Mouse (Mus musculus) c-Kit-negative CD71-positive TER-119-positive erythroid progenitor cells, embryonic 14.5 days (primary cell): ENCODE measurements around the gene Acsl4.

ENCODE experiments used
- DNase-seq: peaks from one replicate; pipeline ENCODE4 v3.0.0-alpha.2; 2013; ENCODE audit warnings: low read depth, low spot score

Acsl4 gene

DNA sequence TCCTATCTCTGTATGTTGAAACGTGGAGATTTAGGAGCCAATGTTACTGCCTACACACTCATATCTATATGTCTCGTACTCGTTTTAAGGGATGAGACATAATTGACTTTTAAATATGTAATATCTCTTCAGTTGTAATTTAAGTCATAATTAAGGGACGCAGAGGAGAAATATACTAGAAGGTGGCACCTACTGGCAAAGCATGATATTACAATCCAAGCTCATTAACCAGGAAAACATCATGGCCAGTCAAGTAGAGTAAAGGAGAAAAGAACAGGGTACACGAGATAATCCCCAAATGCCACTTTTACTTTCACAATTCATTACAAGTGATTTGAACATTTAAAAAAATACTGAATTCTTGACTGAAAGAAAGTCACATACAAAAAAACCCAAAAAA lies 31.9 kb downstream of the Acsl4 start:
- DNase-seq: peak; percentile 33

DNA sequence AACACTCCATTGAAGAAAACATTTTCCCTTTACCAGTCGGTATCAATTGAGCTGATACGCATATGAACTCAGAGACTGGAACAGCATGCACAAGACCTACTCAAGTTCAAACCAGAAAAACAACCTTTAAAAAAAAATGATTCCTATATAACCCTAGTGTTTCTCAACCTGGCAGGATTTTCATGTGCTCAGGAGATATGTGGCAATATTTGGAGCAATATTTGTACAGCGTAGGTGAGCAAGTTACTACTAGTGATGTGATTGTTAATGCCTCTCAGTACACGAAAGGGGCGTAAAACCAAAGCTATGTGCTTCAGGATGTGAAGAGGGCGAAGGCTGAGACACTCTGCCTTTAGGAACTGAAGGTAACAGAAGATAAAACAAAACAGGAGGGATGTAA lies 54.1 kb downstream of the Acsl4 start:
- no peak for DNase-seq

DNA sequence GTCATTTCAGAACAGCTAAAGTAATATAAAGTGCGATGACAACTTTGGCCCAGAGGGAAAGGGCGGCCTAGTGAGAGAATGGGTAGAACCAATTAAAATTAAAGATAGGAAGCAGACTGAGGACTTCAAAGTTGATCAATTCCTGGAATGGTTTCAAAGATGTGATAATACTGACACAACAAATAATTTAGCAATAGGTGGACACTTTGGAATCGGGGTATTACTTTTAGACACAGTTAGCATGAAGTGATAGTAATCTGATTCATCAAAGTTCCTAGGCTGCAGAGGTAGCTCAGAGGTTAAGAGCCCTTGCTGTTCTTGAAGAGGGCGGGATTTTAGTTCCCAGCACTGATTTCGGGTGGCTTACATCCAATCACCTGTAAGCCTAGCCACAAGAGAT lies 54.8 kb downstream of the Acsl4 start:
- DNase-seq: no peak

DNA sequence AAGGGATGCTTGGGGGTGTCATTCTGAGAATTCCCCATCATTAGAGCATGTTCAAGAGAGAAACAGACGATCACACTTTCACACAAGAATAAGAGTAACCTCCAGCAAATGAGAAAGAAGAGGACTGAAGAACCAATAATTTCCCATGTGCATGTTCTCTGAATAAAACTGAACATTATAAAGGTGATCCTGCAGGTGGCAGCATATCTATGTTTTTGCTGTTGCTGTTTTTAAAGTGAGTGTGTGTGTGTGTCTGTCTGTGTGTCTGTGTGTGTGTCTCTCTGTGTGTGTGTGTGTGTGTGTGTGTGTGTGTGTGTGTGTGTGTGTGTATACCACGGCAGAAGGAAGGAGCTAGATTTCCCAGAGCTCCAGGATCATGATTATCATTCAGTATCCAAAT lies 64.6 kb downstream of the Acsl4 start:
- no peak for DNase-seq

GRCm38 (mm10) chrX:142316106-142316505 lies 74.2 kb downstream of the Acsl4 start:
- DNase-seq: no peak

DNA sequence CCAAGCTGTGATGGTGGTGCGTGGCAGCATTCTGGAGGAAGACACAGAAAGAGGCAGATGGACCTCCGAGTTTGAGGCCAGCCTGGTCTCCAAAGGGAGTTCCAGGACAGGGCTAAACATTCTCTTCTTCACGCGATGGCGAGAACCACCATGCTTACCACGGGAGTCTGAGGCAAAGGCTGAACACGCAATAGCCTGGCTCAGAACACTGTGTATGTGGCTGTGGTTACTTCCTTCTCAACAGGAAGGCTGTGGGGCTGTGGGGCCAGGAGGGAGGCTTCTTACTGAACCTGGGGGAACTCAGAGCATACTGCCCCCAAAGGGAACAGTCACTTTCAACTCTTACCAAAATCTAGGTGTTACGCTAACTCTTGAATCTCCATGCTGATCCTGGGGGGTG lies 75.1 kb downstream of the Acsl4 start:
- DNase-seq: no peak

- DNase-seq: peak; percentile 29
Observed at GRCm38 (mm10) chrX:142314307-142315024, 75.9 kb downstream of the Acsl4 start.

DNA sequence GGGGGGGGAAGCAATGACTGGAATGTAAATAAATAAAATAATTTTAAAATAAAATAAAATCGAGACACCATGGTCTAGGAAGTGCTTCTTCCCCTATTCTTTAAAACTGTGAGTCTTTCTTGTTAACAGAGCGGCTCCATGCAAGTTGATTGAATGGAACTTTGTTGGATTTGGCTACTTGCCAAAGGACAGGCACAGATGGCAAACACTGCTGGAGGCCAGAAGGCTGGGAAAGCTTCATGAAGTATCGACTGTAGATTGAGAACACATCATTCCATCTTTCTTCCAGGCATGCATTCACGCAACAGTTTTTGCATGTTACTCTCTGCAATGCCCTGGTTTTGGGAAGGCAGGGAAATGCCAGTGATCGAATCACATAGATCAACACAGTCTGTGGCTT lies 79.9 kb downstream of the Acsl4 start:
- DNase-seq: no peak

GRCm38 (mm10) chrX:142305869-142306581 lies 84.3 kb downstream of the Acsl4 start, which contains the start of gene Kcne1l:
Gene Kcne1l (minus strand): TSS chrX:142306294.
- no peak for DNase-seq

DNA sequence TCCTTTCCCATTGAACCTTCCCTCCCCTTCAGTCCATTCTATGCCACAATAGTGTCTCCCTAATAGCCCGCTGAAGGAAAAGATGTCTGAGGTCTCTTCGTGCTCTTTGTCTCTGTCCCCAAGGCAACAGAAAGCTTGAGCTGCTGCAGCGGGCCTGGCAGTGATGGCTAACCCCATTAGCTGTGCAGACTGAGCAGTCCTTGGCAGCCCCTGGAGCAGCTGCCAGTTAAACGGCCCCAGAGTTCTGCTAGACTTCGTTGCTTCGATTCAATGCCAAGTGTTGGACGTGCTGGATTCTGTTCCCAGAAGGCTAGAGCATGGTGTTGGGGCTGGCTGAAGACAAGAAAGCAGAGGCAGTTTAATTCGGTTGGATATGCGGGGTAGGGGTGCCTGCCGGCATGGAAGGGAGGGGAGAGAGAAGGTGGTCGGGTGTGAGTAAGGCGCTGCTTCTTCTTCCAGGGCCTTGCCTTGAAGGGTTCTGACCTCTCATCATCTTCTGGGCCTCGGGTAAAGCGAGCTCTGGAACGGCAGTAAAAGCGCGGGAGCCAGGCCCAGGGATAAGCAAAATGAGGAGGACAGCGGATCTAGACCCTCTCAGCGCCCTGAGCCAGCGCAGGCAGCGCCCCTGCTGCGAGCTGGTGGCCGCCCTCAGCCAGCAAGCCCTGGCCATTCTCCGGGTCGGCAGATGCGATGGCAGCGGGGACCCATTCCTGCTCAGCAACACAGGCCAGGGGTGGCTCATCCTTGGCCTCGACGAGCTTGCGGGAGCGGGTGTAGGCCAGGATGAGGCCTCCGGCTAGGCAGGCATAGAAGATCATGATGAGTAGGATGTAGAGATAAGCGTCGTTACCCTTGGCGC lies 85.1 kb downstream of the Acsl4 start:
- no peak for DNase-seq

- no peak for DNase-seq
Observed at GRCm38 (mm10) chrX:142304592-142304991, 85.7 kb downstream of the Acsl4 start.

- DNase-seq: no peak
Observed at GRCm38 (mm10) chrX:142303456-142303855, 86.9 kb downstream of the Acsl4 start.

DNA sequence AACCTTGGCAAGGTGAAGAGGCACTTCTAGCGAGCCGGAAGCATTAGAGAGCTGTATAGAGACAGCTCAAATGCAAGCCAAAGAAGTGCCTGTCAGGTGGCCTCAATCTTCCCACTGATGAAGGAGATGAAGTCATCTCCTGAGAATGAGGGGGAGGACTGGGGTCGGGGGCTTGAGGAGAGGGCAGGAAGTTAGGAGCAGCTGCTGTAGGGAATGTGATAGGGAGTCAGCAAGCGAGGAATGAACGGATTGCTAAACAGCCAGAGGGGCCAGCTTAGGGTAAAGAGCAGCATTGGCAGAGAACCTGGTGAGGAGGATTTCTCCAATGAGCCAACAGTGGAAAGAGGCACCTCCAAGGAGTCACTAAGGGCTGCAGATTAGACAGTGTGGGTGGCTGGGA lies 104.4 kb downstream of the Acsl4 start:
- no peak for DNase-seq

- DNase-seq: no peak
Observed at GRCm38 (mm10) chrX:142276573-142276972, 113.8 kb downstream of the Acsl4 start.

- no peak for DNase-seq
Observed at GRCm38 (mm10) chrX:142276031-142276430, 114.3 kb downstream of the Acsl4 start.
